Mouse (Mus musculus): ENCODE measurements around the gene Slc22a17.

Gene Slc22a17

GRCm38 (mm10) chr14:54863501-54864312, 49.2 kb downstream of the Slc22a17 start:
- peak; percentile 87 to 89 for DNase-seq (ENCODE audit: low spot score in 2 of 2)

- peak in 1 of 2 experiments; percentile 36 for DNase-seq (ENCODE audit: low spot score in 2 of 2)
Measured at GRCm38 (mm10) chr14:54860511-54860910, 52.4 kb downstream of the Slc22a17 start.

- DNase-seq (ENCODE audit: low spot score in 2 of 2): no peak
Measured at GRCm38 (mm10) chr14:54857891-54858290, 55.0 kb downstream of the Slc22a17 start.

- DNase-seq (ENCODE audit: low spot score in 2 of 2): no peak
Measured at GRCm38 (mm10) chr14:54856703-54857102, 56.2 kb downstream of the Slc22a17 start.

All from frontal cortex, postnatal 10 days (tissue).